Mouse (Mus musculus) thymus, adult 2 months (tissue): Measurements from ENCODE around the gene Dst.

Source experiments
- CTCF ChIP-seq: fragments of 200-500 bp; IDR thresholded peaks from 2 replicates; pipeline ENCODE4 v1.5.1; 2012; ENCODE audit warnings: mild to moderate bottlenecking, control low read depth, low read length, moderate library complexity, borderline replicate concordance; ENCODE audit not compliant: control insufficient read depth, poor library complexity, insufficient read depth; ENCODE audit errors: extremely low read depth
- POLR2A ChIP-seq: fragments of 200-500 bp; IDR thresholded peaks from 2 replicates; pipeline ENCODE4 v1.6.1; 2012; ENCODE audit warnings: mild to moderate bottlenecking, low read length, control low read depth, moderate library complexity; ENCODE audit not compliant: control insufficient read depth, poor library complexity, insufficient read depth; ENCODE audit errors: extremely low read depth

DNA sequence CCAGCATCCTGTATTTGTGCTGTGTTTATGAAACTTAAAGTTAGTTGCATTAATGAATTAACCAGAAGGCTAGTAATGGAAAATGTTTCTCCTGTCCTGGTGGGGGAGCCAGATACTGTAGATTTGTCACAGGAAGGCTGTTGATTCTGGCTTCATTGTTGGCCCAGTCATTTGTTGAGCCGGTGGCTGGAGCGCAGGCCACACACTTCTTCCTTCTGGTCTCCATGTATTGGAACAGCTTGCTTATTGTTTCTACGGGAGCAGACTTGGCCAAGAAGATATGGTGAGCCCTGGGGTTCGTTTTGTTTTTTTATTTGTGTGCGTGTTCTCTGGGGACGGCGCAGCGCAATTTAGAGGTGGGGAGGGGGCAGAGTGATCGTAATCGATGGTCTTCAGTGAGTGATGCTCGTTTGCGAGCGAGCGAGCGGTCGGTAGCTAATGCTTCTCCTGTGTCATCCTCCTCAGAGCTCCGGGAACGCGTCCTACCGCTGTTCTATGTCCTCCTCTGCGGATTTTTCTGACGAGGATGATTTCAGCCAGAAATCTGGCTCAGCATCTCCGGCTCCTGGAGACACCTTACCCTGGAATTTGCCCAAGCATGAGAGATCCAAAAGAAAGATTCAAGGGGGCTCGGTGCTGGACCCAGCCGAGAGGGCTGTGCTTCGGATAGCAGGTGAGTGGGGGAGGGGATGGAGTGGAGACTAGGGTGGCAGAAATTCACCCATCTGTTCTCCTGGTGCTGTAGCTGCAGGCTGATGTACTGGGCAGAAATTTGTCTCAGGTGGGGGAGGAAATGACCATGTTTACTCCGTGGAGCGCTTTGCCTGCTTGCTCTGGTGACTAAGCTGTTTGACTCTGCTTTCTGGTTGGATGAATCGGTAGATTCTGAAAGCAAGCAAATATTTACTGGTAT is 98.0 kb downstream of the Dst start:
- no peak for TF ChIP-seq CTCF
- TF ChIP-seq POLR2A = no peak
